Comparison of ENCODE assay signal across 25 mouse cellular contexts in genomic region chr11:17075656-17076055, GRCm38 (mm10). TPM values are rescaled to one million over a fixed set of nuclear protein-coding genes. Genes with fewer than 3 reads are reported as not detected.
DNase-seq lines count a peak whose midpoint lies in the region; ATAC-seq and TF ChIP-seq lines count a peak whose summit lies in the region.
"Had no signal": no experiment of that assay in that cellular context is flagged by ENCODE, and none has a peak within 500 bp of the region (broad histone marks: within the 10 kb centered on the region; RNA-seq: fewer than 3 reads in every experiment).

No protein-coding gene starts in this region.

- H3K36me3 ChIP-seq in embryonic facial prominence, embryonic 10.5 days (replicated peaks) = no peaks in the 10 kb centered on the region
- no peaks in the 10 kb centered on the region for H3K36me3 ChIP-seq in intestine, embryonic 16.5 days (ENCODE audit: control insufficient read depth, insufficient read depth, low read length)
- H3K36me3 ChIP-seq: embryonic facial prominence, embryonic 12.5 days; embryonic facial prominence, embryonic 15.5 days; forebrain, embryonic 12.5 days; forebrain, embryonic 15.5 days; heart, embryonic 10.5 days; heart, embryonic 13.5 days had no signal

- peak overlapping the region; percentile 68 for H3K27ac ChIP-seq in gastrocnemius, adult 2 months
- H3K27ac ChIP-seq in embryonic facial prominence, embryonic 10.5 days (replicated peaks) = no peak overlapping the region
- H3K27ac ChIP-seq in intestine, embryonic 16.5 days (ENCODE audit: low read length) = no peak overlapping the region
- H3K27ac ChIP-seq: embryonic facial prominence, embryonic 12.5 days; embryonic facial prominence, embryonic 15.5 days; forebrain, embryonic 12.5 days; forebrain, embryonic 15.5 days; heart, adult 2 months; heart, embryonic 10.5 days; heart, embryonic 13.5 days; hindbrain, embryonic 14.5 days; hindbrain, postnatal 0 days had no signal

- H3K27me3 ChIP-seq in embryonic facial prominence, embryonic 10.5 days (replicated peaks; ENCODE audit: low read depth, poor library complexity, severe bottlenecking) = no peaks in the 10 kb centered on the region
- no peaks in the 10 kb centered on the region for H3K27me3 ChIP-seq in intestine, embryonic 16.5 days (replicated peaks; ENCODE audit: control insufficient read depth, insufficient read depth, low read length)
- H3K27me3 ChIP-seq: embryonic facial prominence, embryonic 12.5 days; embryonic facial prominence, embryonic 15.5 days; forebrain, embryonic 12.5 days; forebrain, embryonic 15.5 days; heart, embryonic 13.5 days had no signal

- WGBS in embryonic facial prominence, embryonic 10.5 days = 81% methylated on average over 2 of the region's 2 CpGs
- WGBS in intestine, embryonic 16.5 days = 93% methylated on average over 2 of the region's 2 CpGs

- H3K9me3 ChIP-seq in embryonic facial prominence, embryonic 10.5 days = no peaks in the 10 kb centered on the region
- H3K9me3 ChIP-seq in intestine, embryonic 16.5 days (ENCODE audit: control insufficient read depth, low read length) = no peaks in the 10 kb centered on the region
- H3K9me3 ChIP-seq: embryonic facial prominence, embryonic 12.5 days; embryonic facial prominence, embryonic 15.5 days; forebrain, embryonic 12.5 days; forebrain, embryonic 15.5 days; heart, embryonic 10.5 days; heart, embryonic 13.5 days had no signal

- no peaks in the 10 kb centered on the region for H3K4me1 ChIP-seq in embryonic facial prominence, embryonic 10.5 days
- H3K4me1 ChIP-seq in intestine, embryonic 16.5 days (ENCODE audit: control insufficient read depth, insufficient read depth, low read length) = no peaks in the 10 kb centered on the region
- H3K4me1 ChIP-seq: embryonic facial prominence, embryonic 12.5 days; embryonic facial prominence, embryonic 15.5 days; forebrain, embryonic 12.5 days; forebrain, embryonic 15.5 days; heart, embryonic 10.5 days; heart, embryonic 13.5 days had no signal

- no peak overlapping the region for H3K4me3 ChIP-seq in gastrocnemius, adult 2 months
- no peak overlapping the region for H3K4me3 ChIP-seq in embryonic facial prominence, embryonic 10.5 days
- no peak overlapping the region for H3K4me3 ChIP-seq in intestine, embryonic 16.5 days (ENCODE audit: low read length)
- H3K4me3 ChIP-seq: embryonic facial prominence, embryonic 12.5 days; embryonic facial prominence, embryonic 15.5 days; forebrain, embryonic 12.5 days; forebrain, embryonic 15.5 days; heart, adult 2 months; heart, embryonic 10.5 days; heart, embryonic 13.5 days had no signal

- H3K4me2 ChIP-seq in intestine, embryonic 16.5 days (ENCODE audit: low read depth, low read length) = no peak overlapping the region
- H3K4me2 ChIP-seq: embryonic facial prominence, embryonic 12.5 days; embryonic facial prominence, embryonic 15.5 days; forebrain, embryonic 12.5 days; forebrain, embryonic 15.5 days; heart, embryonic 13.5 days; hindbrain, embryonic 14.5 days had no signal

- intact Hi-C loops in gastrocnemius, adult 2 months (cut with DNase I) = no loop called here
- intact Hi-C loops in gastrocnemius, postnatal 14 days (cut with DNase I; ENCODE audit: low total_unique reads) = no loop called here

- H3K9ac ChIP-seq in intestine, embryonic 16.5 days (ENCODE audit: low read depth, low read length) = no peak overlapping the region
- H3K9ac ChIP-seq: embryonic facial prominence, embryonic 12.5 days; embryonic facial prominence, embryonic 15.5 days; forebrain, embryonic 12.5 days; forebrain, embryonic 15.5 days; heart, embryonic 13.5 days; hindbrain, embryonic 14.5 days had no signal

- no peak for ATAC-seq in intestine, embryonic 16.5 days
- ATAC-seq: forebrain, embryonic 15.5 days; hindbrain, postnatal 0 days; inflammation-experienced regulatory T-cells, adult 6 months; intestine, postnatal 0 days had no signal

- DNase-seq in gastrocnemius, adult 2 months = peak; percentile 65
- DNase-seq in gastrocnemius, postnatal 14 days = no peak
- peak; percentile 5 for DNase-seq in MN1 (ENCODE audit: low spot score)
- DNase-seq in fibroblast of lung, adult 2 months (ENCODE audit: low read depth) = peak; percentile 61
- no peak for DNase-seq in embryonic facial prominence, embryonic 10.5 days (ENCODE audit: low spot score)
- DNase-seq: adrenal gland, adult 2 months; adrenal gland, postnatal 14 days; cerebellum, adult 11 months; cerebellum, adult 8-10 months; cerebellum, postnatal 10 days; heart, adult 2 months; heart, postnatal 14 days; heart, postnatal 4 days; kidney, adult 8-10 months had no signal

- no peak for TF ChIP-seq CTCF in gastrocnemius, adult 2 months (IDR thresholded peaks at IDR 0.05)

RNA-seq across cellular contexts. Expression of gene Plek, which starts 23.5 kb away (rescaled TPM):
- total RNA-seq in gastrocnemius, adult 2 months (2021) = under 1 TPM; 0.84 to 0.99 TPM
- 1 to 10 TPM; 1.6 to 1.9 TPM for total RNA-seq in gastrocnemius, postnatal 14 days (2021)
- 3.2 and 5.1 TPM in 2 replicates for polyA plus RNA-seq in embryonic facial prominence, embryonic 10.5 days (2016; fragmentation: Nextera tagmentation; extraction: Ambion mirVana)
- 2.2 TPM in 2 replicates for polyA plus RNA-seq in intestine, embryonic 16.5 days (2015; fragmentation: Nextera tagmentation; extraction: Ambion mirVana)

RNA-seq across cellular contexts. Expression of gene Cnrip1, which starts 24.3 kb away (rescaled TPM):
- total RNA-seq in gastrocnemius, adult 2 months (2021) = 1 to 10 TPM; 2.3 to 2.6 TPM
- 1 to 10 TPM; 6.9 to 7.7 TPM for total RNA-seq in gastrocnemius, postnatal 14 days (2021)
- polyA plus RNA-seq in embryonic facial prominence, embryonic 10.5 days (2016; fragmentation: Nextera tagmentation; extraction: Ambion mirVana) = 12.5 and 16.2 TPM in 2 replicates
- polyA plus RNA-seq in intestine, embryonic 16.5 days (2015; fragmentation: Nextera tagmentation; extraction: Ambion mirVana) = 20.4 and 22.6 TPM in 2 replicates

Comparison
In these comparisons a context has a peak if more than half of its experiments do, and no peak if none do; other contexts are left out.
1. DNase-seq: peak in gastrocnemius, adult 2 months (single experiment), MN1 (single experiment) and fibroblast of lung, adult 2 months (single experiment); none in gastrocnemius, postnatal 14 days (single experiment) and embryonic facial prominence, embryonic 10.5 days (single experiment).